In genomic region chr3:32658821-32659220, GRCm38 (mm10) we compare ENCODE assay signal across 9 mouse cellular contexts. TPM values are rescaled to one million over a fixed set of nuclear protein-coding genes. Genes with fewer than 3 reads are reported as not detected.
DNase-seq lines count a peak whose midpoint lies in the region; ATAC-seq and TF ChIP-seq lines count a peak whose summit lies in the region.
"Had no signal": no experiment of that assay in that cellular context is flagged by ENCODE, and none has a peak within 500 bp of the region (broad histone marks: within the 10 kb centered on the region; RNA-seq: fewer than 3 reads in every experiment).

No protein-coding gene starts in this region.

- TF ChIP-seq POLR2A in testis, adult 2 months (IDR thresholded peaks at IDR 0.05; ENCODE audit: control insufficient read depth, low read depth, low read length) = no peak

- no peak overlapping the region for H3K9ac ChIP-seq in liver, embryonic 12.5 days
- H3K9ac ChIP-seq: kidney, embryonic 15.5 days had no signal

- H3K9me3 ChIP-seq in liver, embryonic 12.5 days (replicated peaks) = no peaks in the 10 kb centered on the region
- H3K9me3 ChIP-seq: kidney, embryonic 15.5 days had no signal

- H3K4me3 ChIP-seq in testis, adult 2 months (ENCODE audit: control insufficient read depth, low read depth, low read length) = peak overlapping the region; percentile 34
- H3K4me3 ChIP-seq in liver, embryonic 12.5 days = peak overlapping the region; percentile 34
- H3K4me3 ChIP-seq: kidney, embryonic 15.5 days had no signal

- H3K4me1 ChIP-seq in testis, adult 2 months (ENCODE audit: control insufficient read depth, insufficient read depth, low read length) = peaks cover 5% of the 10 kb centered on the region
- peaks cover 38% of the 10 kb centered on the region for H3K4me1 ChIP-seq in liver, embryonic 12.5 days
- H3K4me1 ChIP-seq: kidney, embryonic 15.5 days had no signal

- TF ChIP-seq CTCF in testis, adult 2 months (IDR thresholded peaks at IDR 0.05; ENCODE audit: control insufficient read depth, insufficient read depth, insufficient replicate concordance, low read depth, low read length) = no peak

- WGBS in liver, embryonic 12.5 days (ENCODE audit: insufficient replicate concordance) = 31% methylated on average over 16 of the region's 16 CpGs

- H3K36me3 ChIP-seq in testis, adult 2 months (ENCODE audit: control insufficient read depth, insufficient read depth, low read length) = no peaks in the 10 kb centered on the region
- H3K36me3 ChIP-seq in liver, embryonic 12.5 days = no peaks in the 10 kb centered on the region
- H3K36me3 ChIP-seq: kidney, embryonic 15.5 days had no signal

- peak overlapping the region; percentile 50 for H3K4me2 ChIP-seq in liver, embryonic 12.5 days
- H3K4me2 ChIP-seq: kidney, embryonic 15.5 days had no signal

- no peaks in the 10 kb centered on the region for H3K27me3 ChIP-seq in testis, adult 2 months (ENCODE audit: control insufficient read depth, insufficient read depth, low read length)
- H3K27me3 ChIP-seq in liver, embryonic 12.5 days (replicated peaks) = no peaks in the 10 kb centered on the region
- H3K27me3 ChIP-seq: kidney, embryonic 15.5 days had no signal

- ATAC-seq in liver, embryonic 12.5 days = no peak

- DNase-seq in adrenal gland, adult 2 months = peak; percentile 53
- no peak for DNase-seq in adrenal gland, postnatal 4 days (ENCODE audit: low spot score in 2 of 2)
- no peak for DNase-seq in testis, postnatal 10 days (ENCODE audit: low spot score)
- DNase-seq in thymus, postnatal 14 days = no peak
- no peak for DNase-seq in spleen, postnatal 10 days (ENCODE audit: low spot score in 2 of 2)
- no peak for DNase-seq in T-cell, adult 2 months (ENCODE audit: low spot score)

- H3K27ac ChIP-seq in testis, adult 2 months (ENCODE audit: control insufficient read depth, insufficient read depth, low read depth, low read length) = no peak overlapping the region
- no peak overlapping the region for H3K27ac ChIP-seq in liver, embryonic 12.5 days
- H3K27ac ChIP-seq: kidney, embryonic 15.5 days had no signal

RNA-seq across cellular contexts. Expression of gene Gnb4, which starts 42.4 kb away (rescaled TPM):
- 10 to 100 TPM; 24.9 to 63.2 TPM for total RNA-seq in adrenal gland, adult 2 months (2021)
- polyA plus RNA-seq in adrenal gland, adult 2 months (2012; rRNA removed) = 11.8 and 13.0 TPM in 2 replicates
- 10 to 100 TPM; 53.5 to 60.0 TPM for total RNA-seq in adrenal gland, postnatal 4 days (2021)
- 1.9 and 2.8 TPM in 2 replicates for polyA plus RNA-seq in testis, adult 2 months (2012; rRNA removed)
- polyA plus RNA-seq in liver, embryonic 12.5 days (2016; fragmentation: Nextera tagmentation; extraction: Ambion mirVana) = 12.4 and 14.4 TPM in 2 replicates

RNA-seq across cellular contexts. Expression of gene Actl6a, which starts 47.3 kb away (rescaled TPM):
- total RNA-seq in adrenal gland, adult 2 months (2021) = 10 to 100 TPM; 40.5 to 46.7 TPM
- polyA plus RNA-seq in adrenal gland, adult 2 months (2012; rRNA removed) = 10.5 and 12.6 TPM in 2 replicates
- total RNA-seq in adrenal gland, postnatal 4 days (2021) = 10 to 100 TPM; 60.0 to 64.9 TPM
- polyA plus RNA-seq in testis, adult 2 months (2012; rRNA removed) = 55.2 and 55.4 TPM in 2 replicates
- polyA plus RNA-seq in liver, embryonic 12.5 days (2016; fragmentation: Nextera tagmentation; extraction: Ambion mirVana) = 127 and 132 TPM in 2 replicates
